Mouse (Mus musculus) gastrocnemius, postnatal 4 days (tissue): ENCODE measurements around the gene Hnrnpll. TPM values are rescaled to one million over a fixed set of nuclear protein-coding genes. Genes with fewer than 3 reads are reported as not detected.
"Not testable (repeated sequence)": the region's sequence is repeated elsewhere in the genome, so short reads cannot be mapped to it uniquely, and the experiment has no call there.

Experiments
- DNase-seq, 2 experiments: peaks; one replicate each; pipeline ENCODE4 v3.0.0; 2021 to 2022; ENCODE audit warnings: low spot score in 2 of 2, mixed read lengths in 2 of 2
- total RNA-seq, 2 experiments: library from RNA; stranded (reverse); gene quantifications; 2 replicates each; pipeline ENCODE4 v1.2.3; 2021

Hnrnpll gene
- total RNA-seq, 2 experiments from 2014 or later: 34.4 to 38.8 TPM

DNA sequence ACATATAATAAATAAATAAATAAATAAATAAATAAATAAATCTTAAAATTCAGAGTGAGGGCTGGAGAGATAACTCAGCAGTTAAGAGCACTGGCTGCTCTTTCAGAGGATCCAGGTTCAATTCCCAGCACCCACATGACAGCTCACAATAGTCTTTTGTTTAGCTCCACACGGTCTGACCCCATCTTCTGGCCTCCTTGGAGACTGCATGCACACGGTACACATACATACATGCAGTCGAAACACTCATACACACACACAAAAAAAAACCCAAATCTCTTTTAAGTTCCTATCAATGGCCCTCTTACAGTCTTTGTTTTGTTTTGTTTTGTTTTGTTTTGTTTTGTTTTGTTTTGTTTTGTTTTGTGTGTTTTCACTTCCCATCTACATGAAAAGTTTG, 58.3 kb downstream of the Hnrnpll start:
- DNase-seq: not testable (repeated sequence)

DNA sequence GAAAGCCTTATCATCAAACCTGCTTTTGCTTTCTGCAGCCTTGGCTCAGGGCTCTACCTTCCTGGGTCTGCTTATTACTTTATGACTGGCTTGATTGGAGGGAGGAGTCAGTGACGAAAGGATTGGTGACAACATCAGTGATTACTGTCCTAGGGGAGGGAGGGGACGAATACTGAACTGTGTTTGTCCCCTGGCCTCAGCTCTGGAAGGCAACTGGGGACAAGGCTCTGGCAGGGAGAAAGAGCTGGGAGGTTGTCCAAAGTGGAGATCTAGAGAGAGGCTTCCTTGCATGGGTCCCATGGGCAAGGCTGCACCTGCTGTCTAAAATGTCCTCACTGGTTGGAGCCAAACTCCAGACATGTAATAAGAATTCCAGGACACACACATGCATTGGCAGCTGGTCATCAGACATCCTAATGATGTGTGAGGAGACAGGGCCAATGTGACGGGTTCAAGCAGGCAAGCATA, 59.7 kb downstream of the Hnrnpll start:
- peak; percentile 45 to 75 for DNase-seq

DNA sequence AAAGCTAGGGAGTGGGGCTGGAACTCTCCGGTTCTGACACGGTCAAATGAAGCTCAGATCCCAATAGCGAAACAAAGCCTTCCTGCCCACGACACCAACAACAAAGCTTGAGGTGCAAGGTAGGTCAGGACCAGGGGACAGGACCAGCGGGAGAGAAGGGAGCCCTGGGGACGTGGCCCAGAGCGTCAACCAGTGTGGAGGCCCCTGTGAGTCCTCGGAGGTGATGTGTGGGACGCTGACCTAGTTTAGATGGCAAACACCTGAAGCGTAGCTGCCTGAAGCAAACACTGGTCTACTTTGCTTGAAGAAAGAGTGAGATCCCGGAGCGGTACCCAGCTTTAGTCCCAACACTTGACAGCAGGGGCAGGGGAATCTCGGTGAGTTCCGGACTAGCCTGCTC, 62.5 kb downstream of the Hnrnpll start:
- DNase-seq: no peak

DNA sequence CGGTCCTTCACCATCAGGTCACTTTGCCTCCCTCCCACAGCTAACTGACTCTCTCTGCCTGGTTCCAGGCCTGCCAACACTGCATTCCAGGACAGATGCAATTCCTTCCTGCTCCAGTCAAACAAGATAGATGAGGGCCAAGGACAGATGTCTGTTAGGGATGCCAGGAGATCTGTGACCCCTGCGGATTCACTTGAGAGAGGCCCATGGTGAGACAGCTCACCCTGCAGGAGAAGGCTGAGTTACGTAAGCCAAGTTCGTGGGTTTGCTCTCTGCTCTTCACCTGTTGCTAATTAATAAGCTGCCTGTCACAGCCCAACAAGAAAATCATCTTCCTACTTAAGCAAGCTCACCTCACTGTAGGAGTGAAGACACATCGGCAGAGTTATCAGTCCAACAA, 63.1 kb downstream of the Hnrnpll start:
- peak in 1 of 2 experiments; percentile 27 for DNase-seq

DNA sequence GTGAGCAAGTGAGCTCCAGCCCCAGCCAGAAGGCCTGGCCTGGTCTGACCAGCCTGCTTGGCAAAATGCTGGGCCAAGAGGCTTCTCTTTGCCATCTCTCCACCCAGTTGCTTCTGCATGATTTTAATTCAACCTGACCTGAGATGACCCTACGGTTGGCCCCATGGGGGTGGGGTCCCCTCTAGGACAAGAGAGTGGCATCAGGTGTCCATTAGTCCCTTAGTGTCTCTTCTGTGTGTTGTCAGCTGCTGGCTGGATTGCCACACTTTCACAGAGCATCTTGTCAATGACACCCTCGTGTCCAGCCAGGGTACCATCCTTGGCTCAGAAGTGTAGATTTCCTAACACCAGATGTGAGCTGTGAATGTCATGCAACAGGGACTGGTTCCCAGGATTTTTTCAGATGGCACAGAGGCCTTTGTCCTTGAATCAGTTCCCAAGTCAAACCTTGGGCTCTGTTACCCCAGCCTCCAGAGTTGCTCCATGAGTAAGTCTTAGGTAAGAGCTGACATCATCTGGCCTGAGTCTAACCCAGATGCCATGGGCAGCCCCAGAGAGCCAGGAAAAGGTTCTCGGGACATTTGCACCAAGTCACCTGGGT, 66.9 kb downstream of the Hnrnpll start:
- DNase-seq: peak in 1 of 2 experiments; percentile 32

DNA sequence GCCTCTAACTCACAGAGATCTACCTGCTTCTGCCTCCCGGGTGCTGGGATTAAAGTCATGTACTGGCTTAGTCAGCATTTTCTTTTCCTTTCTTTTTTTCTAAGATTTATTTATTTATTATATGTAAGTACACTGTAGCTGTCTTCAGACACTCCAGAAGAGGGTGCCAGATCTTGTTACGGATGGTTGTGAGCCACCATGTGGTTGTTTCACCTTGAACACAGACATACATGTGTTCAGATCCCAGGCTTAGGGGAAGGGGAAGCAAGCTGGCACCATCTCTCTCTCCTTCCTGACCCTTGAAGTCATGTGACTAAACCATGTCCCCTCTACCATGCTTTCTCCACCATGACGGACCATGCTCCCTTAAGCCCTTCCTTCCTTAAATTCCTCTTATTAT, 70.0 kb downstream of the Hnrnpll start:
- no peak for DNase-seq

DNA sequence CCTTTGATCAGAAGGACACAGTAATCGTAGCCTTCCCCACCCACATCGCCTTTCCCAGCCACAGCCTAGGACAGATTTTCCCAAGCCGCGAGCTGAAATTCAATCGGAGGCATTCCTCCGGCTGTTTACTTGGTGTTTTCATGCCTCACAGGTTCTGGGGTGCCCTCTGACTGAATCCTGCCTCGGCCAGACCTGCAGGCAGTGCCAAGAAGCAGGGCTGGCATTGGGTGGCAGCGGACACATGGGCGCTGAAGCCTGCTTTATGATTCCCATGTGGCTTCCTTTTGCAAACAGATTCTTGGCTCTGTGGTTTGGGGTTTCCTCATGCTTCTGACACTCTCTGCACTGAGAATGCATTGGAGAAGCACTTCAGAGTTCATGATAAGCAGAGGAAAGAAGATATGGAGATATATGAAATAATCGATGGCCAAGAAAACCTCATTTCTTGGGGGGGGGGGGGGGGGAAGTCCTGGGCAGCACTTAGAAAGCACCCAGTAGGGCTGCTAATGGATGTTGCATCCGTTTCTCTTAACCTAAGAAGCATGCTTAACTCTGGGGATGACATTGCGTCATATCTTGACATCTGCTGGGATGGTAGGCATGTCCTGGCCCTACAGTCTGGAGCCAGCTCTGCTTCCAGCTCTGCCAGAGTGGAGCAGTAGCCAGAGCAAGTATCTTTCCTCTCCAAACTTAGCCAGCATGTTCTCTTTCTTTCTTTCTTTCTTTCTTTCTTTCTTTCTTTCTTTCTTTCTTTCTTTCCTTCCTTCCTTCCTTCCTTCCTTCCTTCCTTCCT, 70.8 kb downstream of the Hnrnpll start:
- DNase-seq: peak in 1 of 2 experiments; percentile 19

DNA sequence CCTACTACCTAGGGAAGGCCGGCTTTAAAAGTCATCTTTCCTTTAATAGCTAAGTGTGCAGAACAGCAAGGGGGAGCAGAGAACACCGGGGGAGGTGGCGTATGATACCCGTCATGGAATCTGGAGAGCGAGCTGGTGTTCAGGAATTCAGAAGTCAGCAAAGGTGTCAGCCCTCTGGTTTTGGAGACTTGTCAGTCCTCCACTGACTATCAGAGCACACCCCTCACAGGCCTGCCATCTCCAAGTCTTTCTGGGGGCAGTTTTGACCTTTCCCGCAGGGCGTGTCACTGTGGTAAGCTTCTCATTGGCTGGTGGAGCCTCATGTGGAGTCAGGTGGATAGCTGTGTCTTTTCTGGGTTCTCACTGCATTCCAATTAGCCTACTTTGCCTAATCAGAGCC, 72.0 kb downstream of the Hnrnpll start:
- no peak for DNase-seq

DNA sequence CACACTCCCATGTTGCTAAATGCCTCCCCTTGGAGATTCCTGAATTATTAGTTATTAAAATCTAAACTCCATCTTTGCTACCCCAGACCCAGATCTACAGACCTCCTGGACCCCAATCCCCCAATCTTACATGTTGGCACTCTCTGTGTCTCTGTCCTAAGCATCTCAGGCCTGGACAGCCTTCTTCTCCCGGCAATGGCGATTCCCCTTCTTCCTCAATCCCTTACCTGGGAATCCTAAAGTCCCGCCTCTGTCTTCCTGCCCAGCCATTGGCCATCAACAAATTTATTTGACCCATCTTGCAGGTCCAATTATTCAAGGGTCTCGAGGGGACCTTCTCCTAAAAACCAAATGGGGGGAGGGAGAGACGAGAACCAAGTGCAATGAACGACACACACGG, 77.7 kb downstream of the Hnrnpll start:
- DNase-seq: no peak

DNA sequence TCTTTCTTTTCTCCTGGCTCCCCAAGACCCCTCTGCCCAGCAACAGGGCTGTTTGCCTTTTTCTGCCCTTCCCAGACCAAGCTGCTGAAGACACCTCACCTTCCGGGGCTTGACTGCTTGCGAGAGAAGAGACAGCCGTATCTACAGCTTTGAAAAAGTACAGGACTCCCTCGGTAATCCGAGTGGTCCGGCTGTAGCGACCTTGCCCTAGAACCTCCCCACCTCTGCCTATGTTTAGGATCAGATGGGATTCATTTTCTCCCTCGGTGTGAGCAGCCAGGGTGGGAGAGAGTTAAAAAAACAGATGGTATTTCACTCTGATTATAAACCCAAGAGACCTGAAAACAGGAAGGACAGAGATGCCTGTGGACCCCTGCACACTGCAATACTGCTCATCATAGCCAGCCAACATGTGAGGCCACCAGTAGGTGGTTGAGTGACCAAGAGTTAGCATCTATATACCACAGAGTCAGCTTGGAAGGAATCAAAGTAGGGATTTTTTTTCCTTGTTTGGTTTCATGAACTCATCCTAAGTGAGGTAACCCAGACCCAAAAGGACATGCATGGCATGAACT, 79.1 kb downstream of the Hnrnpll start:
- no peak for DNase-seq

DNA sequence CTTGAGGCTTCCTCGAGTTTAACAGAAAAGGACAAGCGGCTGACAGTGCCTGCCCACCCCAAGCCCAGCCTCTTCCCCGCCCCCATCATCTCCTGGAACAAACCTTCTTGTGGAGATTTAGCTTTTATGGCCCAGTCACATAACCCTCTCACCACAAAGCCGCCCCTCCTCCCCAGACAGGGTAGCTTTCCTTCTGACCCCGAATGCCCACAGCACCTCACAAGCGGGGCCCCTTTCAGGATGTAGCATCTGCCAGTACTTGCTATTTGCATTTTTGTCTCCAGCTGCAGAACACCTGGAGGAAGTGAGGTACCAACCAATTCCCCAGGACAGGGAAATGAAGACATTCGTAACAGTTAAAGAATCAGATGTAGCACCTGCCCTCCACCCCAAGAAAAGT, 79.6 kb downstream of the Hnrnpll start:
- DNase-seq: no peak

DNA sequence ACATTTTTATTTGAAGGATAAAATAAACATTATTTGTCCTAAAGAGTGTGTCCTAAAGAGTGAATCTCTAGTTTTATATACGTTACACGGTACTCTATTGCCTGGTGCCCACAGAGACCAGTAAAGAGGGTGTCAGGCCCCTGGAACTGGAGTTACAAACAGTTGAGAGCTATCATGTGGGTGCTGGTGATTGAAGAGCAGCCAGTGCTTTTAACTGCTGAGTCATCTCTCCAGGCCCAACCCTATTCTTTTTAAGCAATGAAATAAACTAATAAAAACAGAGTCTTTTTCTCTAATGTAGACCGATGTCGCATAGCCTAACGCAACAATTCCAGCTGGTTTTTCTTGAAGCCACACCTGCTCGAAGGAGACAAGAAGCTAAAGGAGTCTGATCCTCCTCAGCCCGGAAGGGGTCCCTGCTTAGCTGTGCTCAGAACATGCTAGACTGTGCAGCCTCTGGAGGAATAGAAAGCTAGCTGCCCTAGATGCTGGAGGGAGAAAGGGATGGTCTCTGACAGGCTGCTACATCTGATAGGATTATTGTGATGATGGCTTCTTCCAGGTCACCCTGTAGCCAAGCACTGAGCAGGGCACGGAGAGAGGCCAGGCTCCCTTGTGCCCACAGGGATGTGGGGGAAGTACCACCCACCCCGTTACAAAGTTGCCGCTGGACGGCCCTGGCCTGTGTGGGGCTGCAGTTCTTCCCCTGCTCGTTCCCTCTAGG, 80.2 kb downstream of the Hnrnpll start:
- DNase-seq: no peak

DNA sequence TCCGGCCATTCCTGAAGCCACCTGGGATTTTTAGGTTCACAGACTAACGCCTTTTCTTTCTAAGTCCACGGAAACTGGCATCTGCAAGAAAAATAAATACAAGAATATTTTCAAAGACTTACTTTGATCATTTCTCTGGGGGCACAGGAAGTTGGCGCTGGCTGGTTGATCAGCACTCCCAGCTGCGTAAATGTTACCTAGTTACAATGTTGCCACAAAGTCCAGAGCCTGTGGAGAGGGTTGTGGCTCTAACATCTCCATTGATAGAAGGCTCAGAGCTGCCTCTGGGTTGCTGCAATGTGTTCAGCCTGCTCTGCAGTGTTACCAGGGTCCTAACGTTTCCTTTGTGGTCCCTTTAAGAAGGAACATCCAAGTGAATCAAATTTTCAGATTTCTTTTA, 80.8 kb downstream of the Hnrnpll start:
- DNase-seq: no peak

DNA sequence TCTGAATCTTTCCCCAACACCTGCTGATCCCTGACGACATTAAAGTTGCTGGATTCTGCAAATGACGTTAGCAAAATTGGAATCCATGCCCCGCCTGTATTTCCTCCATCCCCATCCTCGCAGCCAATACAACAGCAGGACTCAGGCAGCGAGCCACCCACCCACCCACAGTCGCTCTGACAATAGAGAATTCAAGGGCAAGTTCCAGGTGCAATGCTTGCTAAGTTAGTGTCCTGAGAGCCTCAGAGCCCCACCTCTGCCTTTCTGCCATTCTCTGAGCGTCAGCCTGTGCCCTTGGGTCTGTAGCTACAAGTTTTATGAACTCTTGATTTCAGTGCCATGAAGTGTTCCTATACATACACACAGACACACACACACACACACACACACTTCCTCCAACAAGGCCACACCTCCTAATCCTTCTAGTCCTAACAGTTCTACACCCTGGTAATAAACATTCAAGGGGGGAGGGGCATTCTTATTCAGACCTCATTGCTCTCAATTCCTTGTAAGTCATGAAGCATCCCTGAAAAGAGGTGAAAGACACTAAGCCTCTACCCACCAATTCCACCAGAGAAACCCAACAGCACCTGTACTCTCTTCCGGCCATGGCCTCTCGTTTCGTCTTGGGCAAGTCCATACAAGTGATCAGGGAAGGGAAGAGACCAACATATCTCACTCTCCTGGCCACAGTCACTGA, 81.6 kb downstream of the Hnrnpll start:
- peak; percentile 66 to 89 for DNase-seq

Other genes with a start within 250 kb of the Hnrnpll start
- 10 to 100 TPM; 41.2 to 49.7 TPM for gene Atl2, start 166.2 kb downstream of the Hnrnpll start, total RNA-seq
- gene Galm, start 65.1 kb upstream of the Hnrnpll start, total RNA-seq: 1 to 10 TPM; 4.2 to 5.3 TPM
- gene Srsf7, start 145.0 kb upstream of the Hnrnpll start, total RNA-seq: 10 to 100 TPM; 79.7 to 87.1 TPM
- gene Ttc39d, start 145.1 kb upstream of the Hnrnpll start, total RNA-seq: under 1 TPM in 1 of 2 experiments, not detected in 1; 0.10 TPM
- 1 to 10 TPM; 6.4 to 6.7 TPM for gene Gemin6, start 162.1 kb upstream of the Hnrnpll start, total RNA-seq
- 1 to 10 TPM; 4.6 to 4.9 TPM for gene Morn2, start 227.9 kb upstream of the Hnrnpll start, total RNA-seq
- gene Dhx57, start 228.1 kb upstream of the Hnrnpll start, total RNA-seq: 10 to 100 TPM; 15.6 to 16.2 TPM
- gene Arhgef33, start 245.1 kb upstream of the Hnrnpll start, total RNA-seq: 1 to 10 TPM; 1.4 to 2.3 TPM